Mouse (Mus musculus) cerebellum, postnatal 14 days (tissue): Measurements from ENCODE around the gene Wiz.

Experiments
- DNase-seq, 2 experiments: peaks; one replicate each; pipeline ENCODE4 v3.0.0; 2021; ENCODE audit warnings: mixed read lengths in 2 of 2

Wiz gene

DNA sequence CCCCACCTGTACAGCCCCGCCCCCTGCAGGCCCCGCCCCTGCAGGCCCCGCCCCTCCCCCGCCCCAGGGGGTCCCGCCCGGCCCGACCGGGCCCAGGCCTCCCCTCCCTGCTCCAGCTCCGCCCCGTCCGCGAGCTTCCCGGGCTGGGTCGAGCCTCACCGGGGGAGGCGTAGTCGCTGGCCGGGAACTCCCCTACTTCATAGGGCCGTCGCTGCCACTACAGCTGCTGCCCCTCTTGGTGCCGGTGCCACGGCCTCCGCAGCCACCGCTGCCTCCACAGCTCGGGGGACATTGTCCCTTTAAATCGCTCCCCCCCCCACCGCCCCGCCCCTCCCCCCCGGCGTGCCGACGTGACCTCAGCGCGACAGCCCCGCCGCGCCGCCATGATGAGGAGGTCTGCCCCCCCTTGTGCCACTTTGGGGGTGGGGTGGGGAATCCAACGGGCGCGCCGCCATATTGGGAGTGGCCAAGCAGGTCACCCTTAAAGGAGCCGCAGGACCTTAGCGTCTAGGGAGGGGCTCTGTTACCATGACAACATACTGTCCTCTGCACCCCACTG lies at the start of gene Wiz:
TSS of gene Wiz (minus strand) at position 339 of the 559 bp plus-strand sequence.
- DNase-seq: peak; percentile 95 to 97

DNA sequence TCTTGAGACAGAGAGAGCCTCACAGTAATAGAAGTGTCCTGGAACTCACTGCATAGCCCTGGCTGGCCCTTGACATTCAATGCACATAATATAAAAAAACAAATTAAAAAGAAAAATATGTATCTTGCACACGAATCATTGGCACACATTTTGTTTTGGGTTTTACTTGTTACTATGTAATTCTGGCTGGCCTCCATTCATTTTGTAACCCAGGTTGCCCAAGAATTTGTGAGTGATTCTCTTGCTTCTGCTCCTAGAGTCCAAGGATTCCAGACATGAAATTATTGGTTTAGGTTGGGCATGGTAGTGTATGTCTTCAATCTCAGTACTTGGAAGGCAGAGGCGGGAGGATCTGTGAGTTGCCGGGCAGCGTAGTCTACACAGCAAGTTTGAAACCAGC lies 47.9 kb upstream of the Wiz start:
- no peak for DNase-seq

DNA sequence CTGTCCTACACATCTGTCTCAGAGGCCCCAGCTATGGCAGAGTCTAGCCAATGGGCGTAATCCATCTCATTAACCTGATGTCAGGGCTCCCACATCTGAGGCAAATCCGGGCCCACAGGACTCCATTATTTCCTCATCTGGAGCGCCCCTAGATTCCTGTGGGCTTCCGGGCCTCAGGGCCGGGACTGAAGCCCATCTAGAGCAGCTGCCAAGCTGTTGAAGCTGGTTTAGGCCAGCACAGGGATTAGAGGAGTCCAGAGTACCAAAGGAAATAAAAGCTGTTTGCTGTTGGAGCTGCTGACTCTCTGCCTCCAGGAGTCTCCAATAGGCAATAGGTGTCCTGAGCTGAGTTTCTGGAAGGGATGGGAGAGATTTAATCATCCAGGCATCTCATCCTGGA lies 45.9 kb upstream of the Wiz start:
- DNase-seq: no peak

DNA sequence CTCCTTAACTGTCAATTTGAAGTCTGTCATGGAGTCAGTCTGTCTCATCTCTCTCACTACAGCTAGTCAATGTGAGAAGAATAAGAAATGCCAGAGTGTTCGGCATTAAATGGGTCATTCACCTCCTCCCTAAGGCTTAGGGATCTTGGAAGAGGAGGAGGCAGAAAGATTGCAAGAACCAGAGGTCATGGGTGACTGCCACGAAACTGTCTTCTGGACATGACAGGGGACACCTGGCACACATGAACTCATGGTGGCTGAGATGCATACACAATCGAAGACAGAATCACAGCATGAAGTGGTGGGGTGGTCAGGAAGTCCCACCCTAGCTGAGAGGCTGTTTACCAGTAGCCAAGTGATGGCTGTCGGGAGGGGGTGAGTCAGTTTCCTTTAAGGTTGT lies 45.1 kb upstream of the Wiz start:
- no peak for DNase-seq

DNA sequence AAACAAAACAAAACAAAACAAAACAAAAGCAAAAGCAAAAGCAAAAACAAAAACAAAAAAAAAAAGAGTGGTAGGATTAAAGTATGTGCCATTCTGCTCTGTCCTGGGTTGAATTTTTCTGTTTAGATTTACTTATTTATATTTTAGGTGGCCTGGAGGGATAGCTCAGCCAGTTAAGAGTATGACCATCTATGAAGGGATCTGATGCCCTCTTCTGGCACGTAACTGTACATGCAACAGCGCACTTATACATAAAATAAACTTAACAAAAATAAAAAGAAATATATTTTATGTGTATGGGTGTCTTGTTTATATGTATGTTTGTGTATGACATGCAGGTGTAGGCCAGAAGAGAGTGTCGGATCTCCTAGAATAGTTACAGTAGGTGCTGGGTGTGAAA lies 42.7 kb upstream of the Wiz start:
- DNase-seq: peak; percentile 15 to 25

DNA sequence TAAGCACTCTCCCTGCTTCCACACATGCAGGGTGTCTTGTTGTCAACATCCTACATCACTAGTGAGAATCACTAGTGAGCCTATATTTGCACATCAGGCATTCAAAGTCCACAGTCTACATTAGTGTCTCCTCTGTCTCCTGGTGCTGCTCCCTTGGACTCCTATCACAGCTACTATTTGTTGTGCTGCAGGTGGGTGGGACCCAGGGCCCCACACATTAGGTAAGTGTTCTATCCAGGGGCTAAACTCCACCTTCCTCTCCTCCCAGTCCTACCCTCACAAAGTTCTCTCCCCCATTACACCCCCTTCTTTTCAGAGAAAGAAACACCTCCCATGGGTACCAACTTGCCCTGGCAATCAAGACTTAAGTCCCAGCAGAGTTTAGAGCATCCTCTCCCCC lies 37.4 kb upstream of the Wiz start:
- no peak for DNase-seq

DNA sequence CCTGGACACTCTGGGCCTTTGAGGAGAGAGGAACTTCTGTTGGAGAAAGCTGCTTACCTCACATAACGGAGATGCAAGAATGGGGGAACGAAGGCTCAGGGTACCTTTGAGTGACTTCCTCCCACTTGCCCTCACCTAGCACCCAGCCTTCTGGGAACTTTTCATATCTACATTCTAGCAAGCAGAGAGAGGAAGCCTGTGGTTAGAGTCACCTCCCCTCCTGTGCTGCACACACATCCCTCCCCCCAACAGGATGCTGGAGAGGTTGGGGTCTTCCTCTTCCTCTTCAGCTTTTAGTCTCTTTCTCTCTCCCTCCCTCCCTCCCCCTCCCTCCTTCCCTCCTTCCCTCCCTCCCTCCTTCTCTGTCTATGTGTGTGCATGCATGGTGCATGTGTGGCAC lies 34.8 kb upstream of the Wiz start, which contains the start of gene Pglyrp2:
TSS of gene Pglyrp2 (minus strand) at position 134 of the 400 bp plus-strand sequence.
- DNase-seq: no peak

DNA sequence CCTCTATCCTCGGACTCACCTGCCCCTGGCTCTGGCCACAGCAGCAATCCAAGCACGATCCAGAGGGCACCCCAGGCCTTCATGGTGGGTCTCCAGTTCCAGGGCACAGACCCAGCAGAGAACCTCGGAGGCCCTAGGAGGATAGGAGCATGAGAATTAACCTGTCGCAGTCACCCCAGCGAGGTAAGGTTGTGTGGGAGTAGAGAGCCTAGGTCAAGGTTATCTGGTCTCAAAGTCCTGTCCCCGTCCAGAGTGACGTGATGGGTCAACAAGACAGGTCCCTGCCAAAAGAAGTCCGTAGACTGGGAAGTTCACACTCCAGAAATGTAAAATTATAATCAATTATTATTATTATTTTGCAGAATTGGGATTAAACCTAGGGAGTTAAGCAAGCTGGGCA lies 31.5 kb upstream of the Wiz start:
- DNase-seq: no peak

DNA sequence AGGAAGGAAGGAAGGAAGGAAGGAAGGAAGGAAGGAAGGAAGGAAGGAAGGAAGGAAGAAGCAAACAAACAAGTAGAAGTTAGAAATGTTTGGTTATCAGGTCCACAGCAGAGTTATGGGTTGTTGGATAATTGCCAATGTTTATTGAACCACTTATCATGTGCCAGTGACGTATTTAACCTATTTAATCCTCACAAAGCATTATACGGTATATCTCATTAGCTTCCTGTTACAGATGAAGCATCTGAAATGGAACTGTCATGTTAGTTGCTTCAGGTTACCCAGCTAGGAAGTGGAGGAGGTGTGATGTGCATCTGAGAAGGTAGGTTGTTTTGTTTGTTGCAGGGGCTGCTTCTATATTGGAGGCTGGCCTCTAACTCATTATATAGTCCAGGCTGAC lies 30.8 kb upstream of the Wiz start:
- no peak for DNase-seq

DNA sequence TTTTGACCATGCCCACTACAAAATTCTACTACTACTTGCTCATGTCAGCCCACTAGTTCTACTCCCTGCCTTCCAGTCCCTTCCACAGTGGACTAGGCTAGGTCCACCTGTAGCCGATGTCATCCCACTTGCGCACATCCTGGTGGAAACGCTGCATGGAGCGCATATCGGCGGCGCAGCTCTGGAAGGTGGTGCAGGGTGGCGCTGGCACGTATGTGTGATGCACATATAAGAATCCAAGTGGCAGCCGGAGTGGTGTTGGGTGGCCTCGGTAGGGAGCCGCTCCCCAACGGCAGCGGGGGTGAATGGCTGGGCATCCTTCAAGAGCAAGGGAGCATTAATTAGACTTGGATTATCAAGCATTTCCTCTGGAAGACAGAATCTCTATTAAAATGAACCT lies 27.5 kb upstream of the Wiz start:
- no peak for DNase-seq

DNA sequence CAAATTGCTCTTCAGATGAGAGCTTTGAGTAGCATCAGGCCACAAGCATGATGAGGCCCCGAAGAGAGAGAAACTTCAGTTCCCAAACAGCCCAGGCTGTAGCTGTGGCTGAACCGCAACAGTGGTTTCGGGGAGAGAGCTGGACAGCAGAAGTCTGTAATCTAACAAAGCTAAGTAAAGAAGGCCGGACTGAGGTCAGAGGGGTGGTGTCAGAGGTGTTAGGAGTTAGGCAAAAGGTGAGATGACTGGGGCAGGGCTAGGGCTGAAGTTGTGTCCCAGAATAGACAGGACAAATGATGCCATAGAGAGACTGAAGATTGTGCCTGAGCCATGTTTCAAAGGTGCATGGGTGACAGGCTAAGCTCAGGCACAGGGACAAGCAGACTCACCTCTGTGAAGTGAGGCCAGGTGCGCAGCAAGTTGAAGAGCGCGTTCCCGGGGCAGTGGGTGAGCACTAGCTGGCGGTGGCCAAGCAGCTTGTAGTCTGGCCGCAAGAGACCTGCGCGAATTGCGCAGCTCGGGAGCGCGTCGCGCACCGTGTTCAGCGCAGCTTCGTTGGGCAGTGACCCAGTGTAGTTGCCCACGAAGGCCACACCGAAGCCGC lies 26.3 kb upstream of the Wiz start:
- DNase-seq: no peak

DNA sequence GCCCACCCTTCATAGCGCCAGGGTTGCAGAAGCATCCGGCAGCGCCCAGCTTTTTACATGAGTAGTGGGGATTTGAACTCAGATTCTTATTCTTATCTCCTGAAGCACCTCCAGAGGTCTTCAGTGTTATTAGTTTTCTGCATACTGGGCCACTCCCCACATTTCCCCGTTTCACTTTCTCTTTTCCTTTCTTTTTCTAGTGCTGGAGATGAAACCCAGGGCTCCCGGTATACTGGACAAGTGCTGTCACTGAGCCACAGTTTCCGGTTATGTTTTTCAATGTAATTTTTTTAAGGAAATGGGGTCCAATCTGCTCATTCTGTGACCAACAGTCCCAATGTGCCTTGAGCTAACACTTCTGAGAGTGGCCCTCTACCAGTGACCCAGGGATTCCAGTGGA lies 22.7 kb upstream of the Wiz start:
- DNase-seq: no peak

DNA sequence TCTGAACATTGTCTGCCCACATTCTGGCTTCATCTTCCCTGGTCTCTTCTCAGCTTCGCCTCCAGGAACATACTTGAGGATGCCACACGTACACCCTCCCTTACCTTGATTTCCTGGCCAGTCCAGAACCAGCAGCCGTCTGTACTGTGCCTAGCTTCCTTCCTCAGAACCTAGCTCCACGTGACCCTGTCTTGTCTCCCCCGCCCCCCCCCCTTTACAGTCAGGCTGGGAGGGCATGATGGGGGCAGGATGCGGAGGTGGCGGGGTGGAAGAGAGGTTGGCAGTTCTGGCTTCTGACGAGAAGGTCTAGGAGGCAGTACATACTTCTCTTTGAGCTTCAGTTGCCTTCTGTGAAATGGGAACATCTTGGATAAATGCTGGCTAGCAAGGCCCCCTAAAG lies 14.2 kb upstream of the Wiz start, which contains the start of gene Rasal3:
TSS of gene Rasal3 (minus strand) at position 167 of the 400 bp plus-strand sequence.
- DNase-seq: no peak

DNA sequence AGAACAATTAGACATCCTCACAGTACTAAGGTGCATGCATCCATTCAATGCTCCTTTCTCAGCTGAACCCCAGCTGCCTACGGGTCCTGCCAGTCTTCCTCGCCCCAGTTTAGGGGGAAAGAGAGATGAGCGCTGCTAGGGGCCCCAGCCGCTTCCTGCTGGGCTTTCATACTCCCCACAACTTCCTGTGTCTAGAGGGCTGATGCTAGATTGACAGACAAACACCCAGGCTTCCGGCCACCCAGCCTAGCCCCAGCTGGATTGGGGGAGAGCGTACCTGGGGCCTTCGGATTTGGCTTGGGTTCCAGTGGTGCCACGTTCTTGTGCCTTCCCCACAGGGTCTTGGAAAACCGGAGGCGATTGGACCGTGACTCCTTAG lies 13.5 kb upstream of the Wiz start:
- DNase-seq: no peak

DNA sequence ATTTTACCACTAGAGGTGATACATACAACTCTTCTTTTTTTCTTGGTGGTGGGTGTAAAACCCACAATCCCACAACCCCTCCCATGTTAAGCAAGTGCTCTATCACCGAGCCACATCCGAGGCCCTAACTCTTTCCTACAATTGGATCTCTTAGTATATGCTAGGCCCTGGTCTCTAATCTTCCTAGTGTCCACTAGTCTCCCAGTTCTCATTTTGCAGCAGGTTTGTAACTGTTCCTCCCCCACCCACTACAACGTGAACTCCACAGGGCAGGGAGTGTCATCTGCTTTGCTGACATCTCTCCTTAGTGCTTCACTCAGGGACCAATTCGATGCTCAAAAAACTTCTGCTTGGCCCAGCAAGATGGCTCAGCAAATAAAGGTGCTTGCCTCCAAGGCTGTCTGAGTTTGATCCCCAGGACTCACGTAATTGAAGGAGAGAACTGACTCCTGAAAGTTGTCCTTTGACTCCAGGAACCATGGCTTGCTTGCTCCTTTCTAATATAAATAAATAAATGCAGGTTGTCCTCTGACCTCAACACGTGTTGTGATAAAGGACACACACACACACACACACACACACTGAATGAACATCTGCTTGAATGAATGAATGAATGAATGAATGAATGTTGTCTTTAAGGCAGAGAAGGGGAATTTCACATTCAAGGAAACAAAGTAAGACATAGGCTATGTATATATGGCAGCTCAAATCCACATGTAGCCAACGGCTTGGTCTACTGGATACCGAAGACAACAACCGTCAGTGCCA lies 13.0 kb upstream of the Wiz start:
- DNase-seq: no peak

DNA sequence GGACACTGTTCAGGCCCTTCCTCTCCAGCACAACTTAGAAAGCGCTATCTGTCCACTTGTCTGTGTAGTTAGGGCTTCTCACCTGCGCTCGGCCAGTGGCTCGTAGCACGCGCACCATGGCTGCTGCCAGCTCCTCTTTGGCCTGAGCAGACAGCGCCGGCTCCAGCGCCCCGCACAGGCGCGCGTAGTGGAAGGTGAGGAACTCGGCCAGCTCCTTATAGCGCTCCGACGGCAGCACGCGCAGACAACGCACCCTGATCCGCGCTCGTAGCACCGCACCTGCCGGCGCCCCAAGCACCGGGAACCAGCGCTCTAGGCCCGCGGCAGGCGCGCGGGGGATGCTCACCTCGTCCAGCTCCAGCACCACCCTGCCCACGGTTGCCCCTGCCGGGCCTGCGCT lies 7.0 kb upstream of the Wiz start:
- no peak for DNase-seq

DNA sequence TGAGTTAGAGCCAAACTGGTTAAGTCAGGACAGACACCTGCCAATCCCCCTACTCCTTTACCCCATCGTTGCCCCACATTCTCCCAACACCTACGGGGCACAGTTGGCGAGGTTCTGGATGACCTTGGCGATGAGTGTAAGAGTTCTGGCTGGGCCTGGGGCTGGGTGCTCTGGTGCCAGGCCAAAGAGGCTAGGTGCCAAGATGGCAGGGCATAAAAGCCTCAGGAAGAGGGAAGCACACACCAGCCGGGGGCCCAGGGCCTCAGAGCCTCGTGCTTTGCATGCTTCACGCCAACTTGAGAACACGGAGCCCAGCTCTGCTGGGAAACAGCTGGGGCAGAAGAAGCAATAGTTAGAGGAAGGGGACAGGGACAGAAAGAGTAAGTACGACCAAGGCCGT lies 4.7 kb upstream of the Wiz start:
- no peak for DNase-seq

DNA sequence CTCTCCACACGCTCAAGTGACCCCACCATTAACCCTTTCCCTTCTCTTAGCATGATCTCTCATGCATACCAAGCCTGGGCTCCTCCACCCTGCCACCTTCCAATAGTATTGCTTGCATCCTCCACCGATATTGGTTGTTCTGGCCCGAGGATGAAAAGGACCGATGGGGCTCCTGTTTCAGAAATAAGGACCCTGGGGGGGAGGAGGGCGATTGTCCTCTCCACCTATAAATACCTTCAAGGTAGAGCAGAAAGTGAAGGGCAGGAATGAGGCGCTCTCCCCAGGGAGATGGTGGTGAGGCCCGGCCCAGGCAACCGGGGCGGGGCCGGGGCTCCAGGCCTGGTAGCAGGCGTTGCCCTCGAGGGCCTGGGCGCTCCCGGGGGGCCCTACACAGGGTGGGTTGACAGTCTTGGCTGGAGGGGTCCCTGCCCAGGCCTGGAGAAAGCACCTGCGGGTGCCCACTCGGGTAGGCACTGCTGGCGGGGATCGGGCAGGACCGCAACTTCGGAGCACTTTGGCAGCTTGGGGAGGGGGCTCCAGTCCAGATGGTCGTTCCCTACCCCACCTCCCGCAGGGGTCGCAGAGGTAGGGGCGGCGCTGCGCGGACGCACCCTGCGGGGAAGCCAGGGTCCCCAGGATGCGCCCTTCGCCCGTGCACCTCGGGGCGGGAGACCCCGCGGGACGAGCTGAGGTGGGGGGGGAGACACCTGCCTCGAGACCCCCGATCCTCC lies 704 bp downstream of the Wiz start:
- DNase-seq: peak in 1 of 2 experiments; percentile 29

DNA sequence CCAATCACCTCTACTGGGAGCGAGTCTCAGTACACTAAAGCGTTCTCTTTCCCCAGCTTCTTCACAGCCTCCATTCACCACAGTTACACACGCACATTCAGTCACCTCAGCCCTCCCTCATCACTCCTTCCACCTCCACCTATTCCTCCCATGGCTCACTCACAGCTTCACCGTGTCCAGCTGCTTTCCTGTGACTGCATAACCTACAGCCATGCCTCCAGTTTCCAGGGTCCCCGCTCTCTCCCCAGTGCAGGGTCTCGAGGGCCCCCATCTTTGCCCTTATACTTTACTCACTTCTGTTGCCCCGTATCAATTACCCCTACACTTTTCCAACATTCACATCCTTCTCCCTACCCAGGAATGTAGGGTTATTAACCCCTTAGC lies 1.3 kb downstream of the Wiz start:
- DNase-seq: no peak

DNA sequence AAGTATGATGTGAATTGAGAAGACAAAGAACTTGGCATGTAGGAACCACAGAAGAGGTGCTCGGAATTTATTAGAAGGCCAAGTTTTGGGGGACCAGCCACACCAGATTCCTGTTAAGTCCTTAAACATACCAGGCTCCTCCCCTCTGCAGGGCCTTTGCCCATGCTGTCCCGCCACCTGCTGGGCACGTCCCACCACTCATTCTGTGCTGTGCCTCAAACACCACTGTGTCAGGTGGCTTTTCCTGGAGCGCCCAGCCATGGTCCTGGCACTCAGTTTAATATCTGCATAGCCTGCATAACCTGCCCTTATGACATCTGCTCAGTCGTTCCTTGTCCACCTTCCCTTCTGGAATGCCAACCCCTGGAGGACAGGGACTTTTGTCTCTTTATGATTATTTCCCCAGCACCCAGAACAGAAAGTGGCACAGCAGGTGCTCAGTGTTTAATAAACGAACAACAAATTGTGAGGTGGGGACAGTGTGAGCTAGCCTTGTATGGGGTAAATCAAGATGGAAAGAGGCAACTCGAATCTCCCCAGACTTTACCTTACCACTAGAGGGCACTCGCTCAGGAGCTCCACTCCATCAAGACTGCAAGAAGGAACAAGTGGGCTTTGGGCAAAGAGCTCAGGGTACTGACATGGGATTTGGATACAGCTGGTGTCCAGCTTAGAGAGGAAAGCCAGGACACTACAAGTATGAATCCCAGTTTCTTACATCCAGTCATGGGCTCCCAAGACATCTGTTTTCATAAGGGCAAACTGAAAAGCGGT lies 2.4 kb downstream of the Wiz start:
- DNase-seq: no peak

DNA sequence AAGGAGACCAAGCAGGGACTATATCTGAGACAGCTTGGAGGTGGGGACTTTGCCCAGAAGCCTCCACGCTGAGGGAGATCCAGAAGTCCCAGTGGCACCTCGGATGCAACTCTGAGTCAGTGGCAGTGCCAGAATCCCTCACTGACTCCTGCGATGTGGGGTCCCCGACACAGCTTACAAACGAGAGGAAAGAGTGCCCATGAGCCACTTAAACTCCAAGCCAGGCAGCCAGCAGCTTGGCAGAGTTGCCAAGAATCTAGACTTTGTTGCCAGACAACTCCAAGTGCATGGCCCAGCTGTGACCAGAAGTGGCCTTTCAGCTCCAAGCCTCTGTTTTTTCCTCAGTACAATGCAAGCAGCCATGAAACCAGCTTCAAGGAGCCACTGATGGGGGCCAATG lies 5.6 kb downstream of the Wiz start:
- DNase-seq: no peak

DNA sequence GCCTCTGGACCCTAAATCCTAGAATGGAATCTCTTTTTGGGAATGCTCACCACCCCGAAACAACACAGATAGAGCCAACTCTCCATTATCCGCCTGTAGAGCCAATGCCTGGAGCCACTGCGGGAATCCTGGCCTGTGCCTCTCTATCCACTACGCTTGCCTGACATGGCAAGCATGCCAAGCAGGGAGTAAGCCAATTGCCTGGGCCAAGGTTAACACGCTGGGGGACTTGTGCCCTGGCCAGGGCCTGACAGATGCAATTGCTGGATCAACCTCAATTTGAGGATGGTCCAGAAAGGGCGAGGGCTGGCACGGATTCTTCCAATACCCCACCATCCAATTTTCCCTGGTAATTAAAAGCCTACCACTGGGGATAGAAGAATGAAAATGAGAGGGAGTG lies 6.7 kb downstream of the Wiz start:
- DNase-seq: peak; percentile 90 to 92

DNA sequence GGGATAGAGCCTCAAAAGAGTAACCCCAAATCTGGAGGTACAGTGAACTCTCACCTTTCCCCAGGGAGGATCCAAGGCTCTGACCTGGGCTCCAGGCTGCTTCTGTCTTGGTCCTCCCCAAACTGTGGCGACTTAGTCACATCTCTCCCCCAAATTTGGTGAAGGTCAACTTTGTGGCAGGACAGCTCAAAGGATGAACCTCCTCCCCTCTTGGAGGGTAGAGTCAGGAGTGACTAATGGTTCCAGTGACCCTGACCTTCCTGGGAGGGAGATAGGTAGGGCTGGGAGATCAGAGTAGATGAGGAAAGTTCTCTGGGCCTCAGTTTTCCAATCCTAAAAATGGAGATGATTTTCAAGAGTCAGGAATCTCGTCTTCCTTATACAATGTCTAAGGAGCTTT lies 10.5 kb downstream of the Wiz start:
- DNase-seq: no peak
